Mouse (Mus musculus) forebrain, embryonic 15.5 days (tissue): ENCODE results near the gene Pusl1. TPM values are rescaled to one million over a fixed set of nuclear protein-coding genes. Genes with fewer than 3 reads are reported as not detected.

Source experiments
- ATAC-seq: fragments of 200-750 bp; cut with Nextera tagmentation; replicated peaks from 2 replicates; pipeline ENCODE4 v1.8.0; 2017; ENCODE audit warnings: mild to moderate bottlenecking, moderate TSS enrichment, moderate library complexity
- H3K27ac ChIP-seq: fragments of 300-500 bp; sonication (generic); replicated peaks from 2 replicates; pipeline ENCODE4 v1.5.1; 2015; ENCODE audit warnings: mild to moderate bottlenecking, inconsistent platforms
- H3K27me3 ChIP-seq: fragments of 300-500 bp; sonication (generic); 2 replicates; pipeline ENCODE4 v1.6.1; 2015; ENCODE audit warnings: inconsistent platforms
- H3K36me3 ChIP-seq: fragments of 300-500 bp; sonication (generic); 2 replicates; pipeline ENCODE4 v1.6.1; 2015; ENCODE audit warnings: mild to moderate bottlenecking, inconsistent platforms
- H3K4me1 ChIP-seq: fragments of 300-500 bp; sonication (generic); 2 replicates; pipeline ENCODE4 v1.6.1; 2015; ENCODE audit warnings: inconsistent platforms
- H3K4me2 ChIP-seq: fragments of 300-500 bp; sonication (generic); replicated peaks from 2 replicates; pipeline ENCODE4 v1.6.1; 2015; ENCODE audit warnings: mild to moderate bottlenecking, inconsistent platforms
- H3K4me3 ChIP-seq: fragments of 300-500 bp; sonication (generic); 2 replicates; pipeline ENCODE4 v1.5.1; 2015; ENCODE audit warnings: mild to moderate bottlenecking, inconsistent platforms
- H3K9ac ChIP-seq: fragments of 300-500 bp; sonication (generic); replicated peaks from 2 replicates; pipeline ENCODE4 v1.6.1; 2015; ENCODE audit warnings: mild to moderate bottlenecking, inconsistent platforms
- H3K9me3 ChIP-seq: fragments of 300-500 bp; sonication (generic); 2 replicates; pipeline ENCODE4 v1.6.1; 2016; ENCODE audit warnings: inconsistent platforms
- WGBS: fragments of 180-500 bp; shearing (Covaris S2); methylation state at CpG from one replicate; pipeline ENCODE4 v1.1.7; 2015; ENCODE audit warnings: mixed read lengths; 5-methylcytosine and 5-hydroxymethylcytosine counted together
- polyA plus RNA-seq: library from polyadenylated mRNA; unstranded; fragments of >200 nt; fragmentation: Nextera tagmentation; extraction: Ambion mirVana; gene quantifications from 2 replicates; pipeline ENCODE4 v1.2.1, GENCODE M21; 2015

Pusl1 gene
- polyA plus RNA-seq = 61.5 and 64.8 TPM in 2 replicates

- H3K27me3 ChIP-seq = no peaks in the 10 kb centered on the region
- H3K4me2 ChIP-seq = peak within 1 kb of the TSS; percentile 95
- H3K9ac ChIP-seq = peak within 1 kb of the TSS; percentile 98
- H3K4me3 ChIP-seq = peak within 1 kb of the TSS; percentile 100
- ATAC-seq = peak; percentile 85
- H3K27ac ChIP-seq = peak within 1 kb of the TSS; percentile 100
- peaks cover 52% of the 10 kb centered on the region for H3K4me1 ChIP-seq
- under 1% methylated on average over 52 of the region's 52 CpGs for WGBS
- H3K9me3 ChIP-seq = no peaks in the 10 kb centered on the region
- peaks cover 42% of the 10 kb centered on the region for H3K36me3 ChIP-seq
These were observed at the start of gene Pusl1, which contains the start of gene Acap3 for GRCm38 (mm10) chr4:155891551-155892001. Pusl1 (minus strand) TSS chr4:155891781. Acap3 (plus strand) TSS chr4:155891822.

GRCm38 (mm10) chr4:155932031-155932430, 40.5 kb upstream of the Pusl1 start:
- Histone ChIP-seq H3K4me2 (no peak overlapping the region), H3K4me3 (no peak overlapping the region), H3K36me3 (no peaks in the 10 kb centered on the region), H3K27ac (no peak overlapping the region), H3K9ac (no peak overlapping the region), H3K9me3 (no peaks in the 10 kb centered on the region), H3K27me3 (no peaks in the 10 kb centered on the region), H3K4me1 (no peaks in the 10 kb centered on the region)
- WGBS = 82% methylated on average over 1 of the region's 1 CpGs
- no peak for ATAC-seq

- 91% methylated on average over 4 of the region's 4 CpGs for whole genome bisulfite sequencing
- Histone ChIP-seq H3K9ac (no peak overlapping the region), H3K27me3 (no peaks in the 10 kb centered on the region), H3K4me2 (no peak overlapping the region), H3K4me1 (no peaks in the 10 kb centered on the region), H3K9me3 (no peaks in the 10 kb centered on the region), H3K36me3 (peaks cover 31% of the 10 kb centered on the region), H3K4me3 (no peak overlapping the region), H3K27ac (no peak overlapping the region)
- ATAC-seq = peak; percentile 32; the same call in 1 of the 2 replicates
These were observed 17.2 kb upstream of the Pusl1 start for GRCm38 (mm10) chr4:155908751-155909150.

- Histone ChIP-seq H3K27me3 (no peaks in the 10 kb centered on the region), H3K27ac (no peak overlapping the region), H3K9me3 (no peaks in the 10 kb centered on the region), H3K4me2 (no peak overlapping the region), H3K4me1 (no peaks in the 10 kb centered on the region), H3K9ac (no peak overlapping the region), H3K36me3 (peaks cover 36% of the 10 kb centered on the region), H3K4me3 (no peak overlapping the region)
- ATAC-seq = 0 out of 2 replicates have a peak, but pooled peaks have one; percentile 15
- WGBS = 83% methylated on average over 7 of the region's 7 CpGs
These were observed 16.7 kb upstream of the Pusl1 start for GRCm38 (mm10) chr4:155908281-155908680.

- H3K9ac ChIP-seq = no peak overlapping the region
- no peak overlapping the region for H3K4me2 ChIP-seq
- H3K4me3 ChIP-seq = no peak overlapping the region
- H3K9me3 ChIP-seq = no peaks in the 10 kb centered on the region
- no peaks in the 10 kb centered on the region for H3K27me3 ChIP-seq
- 89% methylated on average over 11 of the region's 11 CpGs for WGBS
- no peaks in the 10 kb centered on the region for H3K4me1 ChIP-seq
- no peak overlapping the region for H3K27ac ChIP-seq
- peaks cover 49% of the 10 kb centered on the region for H3K36me3 ChIP-seq
- no peak for ATAC-seq
These were observed 15.4 kb upstream of the Pusl1 start for GRCm38 (mm10) chr4:155907003-155907402.

- no peak overlapping the region for H3K9ac ChIP-seq
- 88% methylated on average over 9 of the region's 9 CpGs for WGBS
- no peak overlapping the region for H3K27ac ChIP-seq
- H3K36me3 ChIP-seq = peaks cover 58% of the 10 kb centered on the region
- H3K4me1 ChIP-seq = peaks cover 1% of the 10 kb centered on the region; the same call in 1 of the 2 replicates
- ATAC-seq = no peak
- no peak overlapping the region for H3K4me2 ChIP-seq
- no peaks in the 10 kb centered on the region for H3K9me3 ChIP-seq
- H3K4me3 ChIP-seq = no peak overlapping the region
- no peaks in the 10 kb centered on the region for H3K27me3 ChIP-seq
These were observed 14.5 kb upstream of the Pusl1 start for GRCm38 (mm10) chr4:155906125-155906524.

GRCm38 (mm10) chr4:155905634-155906033, 14.1 kb upstream of the Pusl1 start:
- Histone ChIP-seq H3K36me3 (peaks cover 63% of the 10 kb centered on the region), H3K27ac (no peak overlapping the region), H3K4me2 (no peak overlapping the region), H3K9ac (no peak overlapping the region), H3K4me1 (peaks cover 4% of the 10 kb centered on the region; the same call in 1 of the 2 replicates), H3K9me3 (no peaks in the 10 kb centered on the region), H3K27me3 (no peaks in the 10 kb centered on the region), H3K4me3 (no peak overlapping the region)
- 90% methylated on average over 13 of the region's 13 CpGs for WGBS
- no peak for ATAC-seq

GRCm38 (mm10) chr4:155904318-155905102, 12.9 kb upstream of the Pusl1 start:
- 92% methylated on average over 13 of the region's 13 CpGs for WGBS
- Histone ChIP-seq H3K27me3 (no peaks in the 10 kb centered on the region), H3K4me3 (no peak overlapping the region), H3K4me2 (no peak overlapping the region), H3K27ac (no peak overlapping the region), H3K36me3 (peaks cover 74% of the 10 kb centered on the region), H3K4me1 (peaks cover 4% of the 10 kb centered on the region; the same call in 1 of the 2 replicates), H3K9me3 (no peaks in the 10 kb centered on the region), H3K9ac (no peak overlapping the region)
- no peak for ATAC-seq

GRCm38 (mm10) chr4:155903246-155903645, 11.7 kb upstream of the Pusl1 start:
- Histone ChIP-seq H3K4me1 (peaks cover 4% of the 10 kb centered on the region; the same call in 1 of the 2 replicates), H3K4me2 (no peak overlapping the region), H3K4me3 (no peak overlapping the region), H3K9me3 (no peaks in the 10 kb centered on the region), H3K27ac (no peak overlapping the region), H3K9ac (no peak overlapping the region), H3K36me3 (peaks cover 86% of the 10 kb centered on the region), H3K27me3 (no peaks in the 10 kb centered on the region)
- 95% methylated on average over 13 of the region's 13 CpGs for WGBS
- ATAC-seq = no peak

- Histone ChIP-seq H3K9me3 (no peaks in the 10 kb centered on the region), H3K9ac (no peak overlapping the region), H3K4me1 (peaks cover 4% of the 10 kb centered on the region; the same call in 1 of the 2 replicates), H3K4me3 (no peak overlapping the region), H3K4me2 (no peak overlapping the region), H3K27ac (no peak overlapping the region), H3K36me3 (peaks cover 93% of the 10 kb centered on the region), H3K27me3 (no peaks in the 10 kb centered on the region)
- ATAC-seq = no peak
- WGBS = 56% methylated on average over 3 of the region's 3 CpGs
These were observed 9.6 kb upstream of the Pusl1 start for GRCm38 (mm10) chr4:155901205-155901604.

- H3K36me3 ChIP-seq = peaks cover 81% of the 10 kb centered on the region
- no peak overlapping the region for H3K4me2 ChIP-seq
- no peak for ATAC-seq
- no peak overlapping the region for H3K9ac ChIP-seq
- no peak overlapping the region for H3K4me3 ChIP-seq
- H3K27me3 ChIP-seq = no peaks in the 10 kb centered on the region
- no peak overlapping the region for H3K27ac ChIP-seq
- peaks cover 21% of the 10 kb centered on the region for H3K4me1 ChIP-seq
- H3K9me3 ChIP-seq = no peaks in the 10 kb centered on the region
- whole genome bisulfite sequencing = 94% methylated on average over 7 of the region's 7 CpGs
These were observed 7.8 kb upstream of the Pusl1 start for GRCm38 (mm10) chr4:155899355-155899754.

GRCm38 (mm10) chr4:155898318-155898717, 6.7 kb upstream of the Pusl1 start:
- H3K9me3 ChIP-seq = no peaks in the 10 kb centered on the region
- H3K9ac ChIP-seq = no peak overlapping the region
- no peak for ATAC-seq

More at GRCm38 (mm10) chr4:155898318-155898717, 6.7 kb upstream of the Pusl1 start:
- WGBS = 99% methylated on average over 2 of the region's 2 CpGs
- Histone ChIP-seq H3K4me3 (no peak overlapping the region), H3K4me2 (no peak overlapping the region), H3K27me3 (no peaks in the 10 kb centered on the region), H3K36me3 (peaks cover 70% of the 10 kb centered on the region), H3K27ac (no peak overlapping the region), H3K4me1 (peaks cover 31% of the 10 kb centered on the region)
